Mouse (Mus musculus): ENCODE results near the gene Pex5.

GRCm38 (mm10) chr6:124380142-124380541 is 34.7 kb downstream of the Pex5 start:
- no peak for TF ChIP-seq ZNF384 (IDR thresholded peaks at IDR 0.05; ENCODE audit: low read depth, low read length)
- TF ChIP-seq ZC3H11A (IDR thresholded peaks at IDR 0.05; ENCODE audit: borderline replicate concordance, low read depth, low read length) = no peak
- TF ChIP-seq HCFC1 (IDR thresholded peaks at IDR 0.05; ENCODE audit: borderline replicate concordance, insufficient read depth, low read length) = no peak
- no peak for TF ChIP-seq MAFK (IDR thresholded peaks at IDR 0.05; ENCODE audit: insufficient read depth, low read depth, low read length)

Data from ES-E14 (cell line).